8 mouse cellular contexts compared by ENCODE assay signal in genomic region chrX:12128165-12129083, GRCm38 (mm10). TPM values are rescaled to one million over a fixed set of nuclear protein-coding genes. Genes with fewer than 3 reads are reported as not detected.
DNase-seq lines count a peak whose midpoint lies in the region; ATAC-seq and TF ChIP-seq lines count a peak whose summit lies in the region.

No protein-coding gene starts in this region.

- peak overlapping the region; percentile 59 for H3K4me3 ChIP-seq in cerebellum, adult 2 months (replicated peaks; ENCODE audit: insufficient read depth, low read depth, low read length)
- peak overlapping the region; percentile 78 to 87 for H3K4me3 ChIP-seq in MEL (ENCODE audit: control insufficient read depth in 1 of 2, insufficient read depth in 1 of 2, low read depth in 2 of 2, low read length in 2 of 2)
- peak overlapping the region; percentile 65 for H3K4me3 ChIP-seq in forebrain, embryonic 10.5 days
- peak overlapping the region; percentile 60 for H3K4me3 ChIP-seq in hindbrain, embryonic 11.5 days (ENCODE audit: low read depth, low read length)
- peak overlapping the region; percentile 48 for H3K4me3 ChIP-seq in liver, embryonic 12.5 days

- peaks cover 46% of the 10 kb centered on the region for H3K79me2 ChIP-seq in MEL (ENCODE audit: control insufficient read depth, insufficient read depth, low read length, poor library complexity)

- no peaks in the 10 kb centered on the region; the same call in 1 of the 2 replicates for H3K27me3 ChIP-seq in cerebellum, adult 2 months (ENCODE audit: control insufficient read depth, insufficient read depth, low read length)
- no peaks in the 10 kb centered on the region for H3K27me3 ChIP-seq in MEL (ENCODE audit: control insufficient read depth in 1 of 2, insufficient read depth in 2 of 2, low read length in 2 of 2)
- peaks cover 100% of the 10 kb centered on the region for H3K27me3 ChIP-seq in forebrain, embryonic 10.5 days (ENCODE audit: poor library complexity, severe bottlenecking)
- H3K27me3 ChIP-seq in hindbrain, embryonic 11.5 days (ENCODE audit: control insufficient read depth, insufficient read depth, low read length) = peaks cover 70% of the 10 kb centered on the region
- H3K27me3 ChIP-seq in liver, embryonic 12.5 days (replicated peaks) = peaks cover 99% of the 10 kb centered on the region

- no peak overlapping the region for H3K27ac ChIP-seq in cerebellum, adult 2 months (ENCODE audit: insufficient read depth, low read length)
- H3K27ac ChIP-seq in MEL (ENCODE audit: control insufficient read depth, low read depth, low read length) = peak overlapping the region; percentile 84
- H3K27ac ChIP-seq in forebrain, embryonic 10.5 days = peak overlapping the region; percentile 97
- H3K27ac ChIP-seq in hindbrain, embryonic 11.5 days (ENCODE audit: low read depth, low read length) = peak overlapping the region; percentile 94
- H3K27ac ChIP-seq in liver, embryonic 12.5 days = 0 out of 2 replicates have a peak overlapping the region, but pooled peaks have one; percentile 54

- no peaks in the 10 kb centered on the region for H3K4me1 ChIP-seq in cerebellum, adult 2 months (ENCODE audit: control insufficient read depth, insufficient read depth, low read length)
- peaks cover 6 to 45% of the 10 kb centered on the region in 2 experiments for H3K4me1 ChIP-seq in MEL (ENCODE audit: control insufficient read depth in 1 of 2, insufficient read depth in 2 of 2, low read length in 2 of 2)
- peaks cover 83% of the 10 kb centered on the region for H3K4me1 ChIP-seq in forebrain, embryonic 10.5 days
- peaks cover 9% of the 10 kb centered on the region for H3K4me1 ChIP-seq in hindbrain, embryonic 11.5 days (replicated peaks; ENCODE audit: control insufficient read depth, insufficient read depth, low read length)
- H3K4me1 ChIP-seq in liver, embryonic 12.5 days = peaks cover 38% of the 10 kb centered on the region

- H3K9me3 ChIP-seq in MEL (replicated peaks; ENCODE audit: insufficient read depth, low read length) = no peaks in the 10 kb centered on the region
- no peaks in the 10 kb centered on the region for H3K9me3 ChIP-seq in forebrain, embryonic 10.5 days
- no peaks in the 10 kb centered on the region for H3K9me3 ChIP-seq in hindbrain, embryonic 11.5 days (ENCODE audit: control insufficient read depth, low read length)
- H3K9me3 ChIP-seq in liver, embryonic 12.5 days (replicated peaks) = no peaks in the 10 kb centered on the region

- no peak for TF ChIP-seq RAD21 in MEL (IDR thresholded peaks at IDR 0.05; ENCODE audit: low read depth, low read length)

- 2% methylated on average over 53 of the region's 72 CpGs for WGBS in cerebellum, adult 2 months
- WGBS in forebrain, embryonic 10.5 days = 2% methylated on average over 45 of the region's 72 CpGs
- WGBS in hindbrain, embryonic 11.5 days = under 1% methylated on average over 28 of the region's 72 CpGs
- 1% methylated on average over 24 of the region's 72 CpGs for WGBS in liver, embryonic 12.5 days (ENCODE audit: insufficient replicate concordance)

- peak overlapping the region; percentile 88 for H3K9ac ChIP-seq in MEL (ENCODE audit: control insufficient read depth, low read depth, low read length, poor library complexity, severe bottlenecking)
- H3K9ac ChIP-seq in hindbrain, embryonic 11.5 days (ENCODE audit: low read depth, low read length) = peak overlapping the region; percentile 81
- H3K9ac ChIP-seq in liver, embryonic 12.5 days = peak overlapping the region; percentile 48

- peaks cover 0 to 36% of the 10 kb centered on the region in 2 experiments; a peak in 2 of 4 replicates for H3K36me3 ChIP-seq in MEL (ENCODE audit: control insufficient read depth in 1 of 2, insufficient read depth in 2 of 2, low read length in 2 of 2)
- H3K36me3 ChIP-seq in forebrain, embryonic 10.5 days (replicated peaks) = no peaks in the 10 kb centered on the region
- no peaks in the 10 kb centered on the region for H3K36me3 ChIP-seq in hindbrain, embryonic 11.5 days (ENCODE audit: control insufficient read depth, insufficient read depth, low read length)
- no peaks in the 10 kb centered on the region for H3K36me3 ChIP-seq in liver, embryonic 12.5 days

- peak overlapping the region; percentile 63 for H3K4me2 ChIP-seq in hindbrain, embryonic 11.5 days (replicated peaks; ENCODE audit: low read depth, low read length)
- peak overlapping the region; percentile 64 for H3K4me2 ChIP-seq in liver, embryonic 12.5 days

- DNase-seq in cerebellum, adult 2 months = peak in 1 of 2 experiments; percentile 30
- DNase-seq in cerebellum, adult 9-11 months = no peak
- DNase-seq in MEL (ENCODE audit: low read depth, low spot score) = peak; percentile 95
- peak; percentile 61 for DNase-seq in forebrain, embryonic 10.5 days (ENCODE audit: extremely low spot score, low spot score)
- peak; percentile 73 for DNase-seq in hindbrain, embryonic 11.5 days (ENCODE audit: low spot score)
- peak; percentile 65 for DNase-seq in naive thymus-derived CD4-positive, alpha-beta T cell, adult 2 months (ENCODE audit: low read depth)
- DNase-seq in layer of hippocampus, postnatal 10 days (ENCODE audit: low spot score in 2 of 2) = no peak

- TF ChIP-seq CTCF in cerebellum, adult 2 months (IDR thresholded peaks at IDR 0.05; ENCODE audit: borderline replicate concordance, insufficient read depth, low read depth, low read length) = no peak
- TF ChIP-seq CTCF in MEL (IDR thresholded peaks at IDR 0.05 in 2 of 3, conservative IDR thresholded peaks at IDR 0.05 in 1 of 3; ENCODE audit: control insufficient read depth in 1 of 3, insufficient read depth in 1 of 3, low read depth in 2 of 3, low read length in 3 of 3, poor library complexity in 1 of 3, severe bottlenecking in 1 of 3) = no peak

- TF ChIP-seq POLR2A in cerebellum, adult 2 months (IDR thresholded peaks at IDR 0.05; ENCODE audit: borderline replicate concordance, insufficient read depth, low read length) = no peak
- peak; percentile 52 to 75 for TF ChIP-seq POLR2A in MEL (IDR thresholded peaks at IDR 0.05; ENCODE audit: control insufficient read depth in 1 of 2, insufficient read depth in 1 of 2, low read depth in 1 of 2, low read length in 2 of 2, poor library complexity in 1 of 2)

- peak; percentile 75 for ATAC-seq in hindbrain, embryonic 11.5 days (ENCODE audit: low FRiP score)
- no peak for ATAC-seq in liver, embryonic 12.5 days

- TF ChIP-seq EP300 in MEL (IDR thresholded peaks at IDR 0.05; ENCODE audit: low read depth in 1 of 2, low read length in 2 of 2) = no peak; a peak in 1 of 4 replicates

TF ChIP-seq in MEL, 35 proteins besides CTCF, POLR2A, EP300 and RAD21 (continues in another document):
- TF ChIP-seq UBTF (IDR thresholded peaks at IDR 0.05; ENCODE audit: borderline replicate concordance, insufficient read depth, low read depth, low read length) (no peak), POLR2AphosphoS2 (IDR thresholded peaks at IDR 0.05; ENCODE audit: low read length) (peak; percentile 70; the same call in 1 of the 2 replicates), SMC3 (IDR thresholded peaks at IDR 0.05; ENCODE audit: low read depth, low read length) (no peak), TBP (IDR thresholded peaks at IDR 0.05; ENCODE audit: low read depth, low read length) (peak; percentile 69), MXI1 (IDR thresholded peaks at IDR 0.05; ENCODE audit: low read depth, low read length) (peak; percentile 68), ZNF384 (IDR thresholded peaks at IDR 0.05; ENCODE audit: low read depth, low read length) (no peak), GATA1 (IDR thresholded peaks at IDR 0.05; ENCODE audit: low read depth, low read length) (no peak), E2F4 (IDR thresholded peaks at IDR 0.05; ENCODE audit: borderline replicate concordance, low read depth, low read length) (no peak), MYB (IDR thresholded peaks at IDR 0.05; ENCODE audit: low read depth, low read length) (no peak), RCOR1 (IDR thresholded peaks at IDR 0.05; ENCODE audit: low read depth, low read length) (no peak), USF2 (IDR thresholded peaks at IDR 0.05; ENCODE audit: borderline replicate concordance in 1 of 2, insufficient read depth in 1 of 2, low read depth in 1 of 2, low read length in 2 of 2) (no peak), ELF1 (IDR thresholded peaks at IDR 0.05; ENCODE audit: low read depth, low read length) (no peak), MYC (IDR thresholded peaks at IDR 0.05; ENCODE audit: low read depth, low read length) (peak; percentile 66; the same call in 1 of the 2 replicates), KAT2A (conservative IDR thresholded peaks at IDR 0.05; ENCODE audit: low read depth, low read length) (no peak), MEF2A (IDR thresholded peaks at IDR 0.05; ENCODE audit: extremely low read depth, insufficient replicate concordance, low read depth, low read length, poor library complexity, severe bottlenecking) (no peak), ZKSCAN1 (IDR thresholded peaks at IDR 0.05; ENCODE audit: low read depth, low read length) (no peak), NRF1 (IDR thresholded peaks at IDR 0.05; ENCODE audit: insufficient read depth, low read depth, low read length, poor library complexity, severe bottlenecking) (no peak), CHD2 (IDR thresholded peaks at IDR 0.05; ENCODE audit: low read length) (no peak), POLR2AphosphoS5 (IDR thresholded peaks at IDR 0.05; ENCODE audit: borderline replicate concordance, low read depth, low read length) (no peak), BHLHE40 (IDR thresholded peaks at IDR 0.05; ENCODE audit: borderline replicate concordance, low read depth, low read length) (peak; percentile 91), MAZ (IDR thresholded peaks at IDR 0.05; ENCODE audit: low read depth, low read length) (no peak; the same call in 1 of the 2 replicates), ZC3H11A (IDR thresholded peaks at IDR 0.05; ENCODE audit: low read depth, low read length) (no peak), USF1 (IDR thresholded peaks at IDR 0.05; ENCODE audit: low read depth, low read length) (0 out of 2 replicates have a peak, but pooled peaks have one; percentile 9), HCFC1 (IDR thresholded peaks at IDR 0.05; ENCODE audit: low read depth, low read length) (0 out of 2 replicates have a peak, but pooled peaks have one; percentile 7), CHD1 (IDR thresholded peaks at IDR 0.05; ENCODE audit: low read depth, low read length) (0 out of 2 replicates have a peak, but pooled peaks have one; percentile 14)

RNA-seq across cellular contexts. Expression of gene Bcor, which starts 31.7 kb away (rescaled TPM):
- polyA plus RNA-seq in cerebellum, adult 2 months (2012; rRNA removed) = 12.2 and 12.9 TPM in 2 replicates
- total RNA-seq in MEL (2012; rRNA removed) = 61.6 and 72.2 TPM in 2 replicates
- 10 to 100 TPM; 44.6 to 88.7 TPM for polyA plus RNA-seq in MEL (2012; ENCODE audit: insufficient read depth in 1 of 2, insufficient read length in 2 of 2, low read depth in 1 of 2, low replicate concordance in 2 of 2, missing spikeins in 1 of 2)
- polyA plus RNA-seq in forebrain, embryonic 10.5 days (2016; fragmentation: Nextera tagmentation; extraction: Ambion mirVana) = 18.0 and 18.9 TPM in 2 replicates
- polyA plus RNA-seq in hindbrain, embryonic 11.5 days (2014; fragmentation: Nextera tagmentation; extraction: Ambion mirVana) = 23.1 and 24.6 TPM in 2 replicates
- 7.9 and 8.4 TPM in 2 replicates for polyA plus RNA-seq in liver, embryonic 12.5 days (2016; fragmentation: Nextera tagmentation; extraction: Ambion mirVana)
- total RNA-seq in layer of hippocampus, postnatal 10 days (2021) = 10 to 100 TPM; 18.2 to 18.5 TPM

Comparison
In these comparisons a context has a peak if more than half of its experiments do, and no peak if none do; other contexts are left out.
1. DNase-seq: peak in MEL (single experiment), forebrain, embryonic 10.5 days (single experiment), hindbrain, embryonic 11.5 days (single experiment) and naive thymus-derived CD4-positive, alpha-beta T cell, adult 2 months (single experiment); none in cerebellum, adult 9-11 months (single experiment) and layer of hippocampus, postnatal 10 days (0 of 2).
2. Peak in every context shown above with its lines, with median percentiles within 50 percentile points of each other: H3K4me3 ChIP-seq and H3K9ac ChIP-seq.